Mouse (Mus musculus): Measurements from ENCODE around the gene Clmp.

GRCm38 (mm10) chr9:40756401-40756800 is 70.6 kb downstream of the Clmp start:
- TF ChIP-seq ZC3H11A (IDR thresholded peaks at IDR 0.05; ENCODE audit: borderline replicate concordance, low read depth, low read length) (no peak), HCFC1 (IDR thresholded peaks at IDR 0.05; ENCODE audit: borderline replicate concordance, insufficient read depth, low read length) (no peak)
